Mouse (Mus musculus): ENCODE results near the gene Lrfn1. TPM values are rescaled to one million over a fixed set of nuclear protein-coding genes. Genes with fewer than 3 reads are reported as not detected.
"Not testable (repeated sequence)": the region's sequence is repeated elsewhere in the genome, so short reads cannot be mapped to it uniquely, and the experiment has no call there.

The Lrfn1 gene
- polyA plus RNA-seq, 1 experiment from 2014 or later, result 1.7 TPM

DNA sequence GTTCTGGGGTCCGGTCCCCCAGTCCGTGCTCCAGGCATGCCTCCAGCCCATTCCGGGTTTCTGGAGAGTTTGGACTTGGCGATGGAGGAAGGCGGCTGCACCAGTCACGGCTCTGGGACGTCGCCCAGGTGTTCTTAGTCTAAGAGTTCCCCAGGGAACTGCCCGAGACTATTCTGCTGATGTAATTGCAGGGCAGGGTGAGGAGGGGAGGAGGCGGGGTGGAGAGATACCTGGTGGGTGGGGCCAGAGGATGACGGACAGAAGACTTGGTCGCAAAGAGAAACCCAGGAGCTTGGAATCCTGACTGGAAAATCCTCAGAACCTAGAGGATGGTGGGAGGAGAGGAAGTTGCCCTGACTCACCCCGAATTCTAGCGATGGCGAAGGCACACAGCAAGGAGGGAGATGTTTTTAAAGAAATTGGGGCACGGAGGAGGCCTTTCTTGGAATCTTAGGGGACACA lies 36.3 kb downstream of the Lrfn1 start:
- Histone ChIP-seq H3K4me2 (ENCODE audit: low read depth, low read length) (peak overlapping the region; percentile 51), H3K27me3 (ENCODE audit: control insufficient read depth, insufficient read depth, low read length) (no peaks in the 10 kb centered on the region), H3K36me3 (ENCODE audit: control insufficient read depth, insufficient read depth, low read length) (no peaks in the 10 kb centered on the region), H3K4me1 (ENCODE audit: control insufficient read depth, insufficient read depth, low read length) (peaks cover 3% of the 10 kb centered on the region; the same call in 1 of the 2 replicates), H3K9ac (ENCODE audit: low read length) (peak overlapping the region; percentile 47; the same call in 1 of the 2 replicates), H3K4me3 (replicated peaks; ENCODE audit: low read length) (peak overlapping the region; percentile 27), H3K9me3 (replicated peaks; ENCODE audit: control insufficient read depth, low read length) (no peaks in the 10 kb centered on the region), H3K27ac (ENCODE audit: low read length) (no peak overlapping the region; the same call in 1 of the 2 replicates)
- ATAC-seq (ENCODE audit: insufficient read depth, low FRiP score), result peak; percentile 78
- 4% methylated on average over 16 of the region's 16 CpGs for WGBS

DNA sequence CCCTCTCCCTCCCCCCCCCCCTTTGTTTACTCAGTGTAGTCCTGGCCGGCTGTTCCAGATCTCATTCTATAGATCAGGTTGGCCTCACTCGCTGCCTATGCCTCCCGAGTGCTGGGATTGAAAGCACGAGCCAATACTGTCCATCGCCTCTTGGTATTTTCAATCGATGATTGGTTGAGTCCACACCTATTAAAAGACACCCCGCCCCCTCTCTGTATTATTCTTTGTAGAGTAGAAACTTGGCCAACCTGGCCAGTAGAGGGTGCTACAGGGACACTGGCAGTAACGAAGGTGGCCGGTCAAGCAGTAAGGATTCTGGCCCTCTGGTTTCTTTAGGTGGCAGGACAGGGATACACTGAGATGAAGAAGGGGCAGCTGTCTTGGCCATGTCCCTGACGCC lies 38.6 kb downstream of the Lrfn1 start:
- 0 out of 2 replicates have a peak overlapping the region, but pooled peaks have one; percentile 1 for H3K4me3 ChIP-seq (replicated peaks; ENCODE audit: low read length)

DNA sequence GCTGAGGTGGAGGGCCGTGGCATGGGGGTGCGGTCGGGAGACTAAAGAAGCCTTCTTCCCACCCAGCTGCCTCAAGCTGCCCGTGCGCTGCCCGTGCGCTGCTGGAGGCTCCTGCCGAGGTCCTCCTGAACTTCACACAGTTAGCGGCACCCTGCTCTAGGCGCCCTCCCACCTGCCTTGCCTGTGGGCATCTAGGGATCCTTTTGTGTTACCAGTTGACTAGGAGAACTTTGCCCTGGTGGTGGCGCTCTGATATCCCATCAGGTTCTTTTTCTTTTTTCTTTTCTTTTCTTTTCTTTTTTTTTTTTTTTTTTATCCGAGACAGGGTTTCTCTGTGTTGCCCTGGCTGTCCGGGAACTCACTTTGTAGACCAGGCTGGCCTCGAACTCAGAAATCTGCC lies 39.1 kb downstream of the Lrfn1 start:
- 27% methylated on average over 14 of the region's 14 CpGs for WGBS
- no peaks in the 10 kb centered on the region for H3K9me3 ChIP-seq (replicated peaks; ENCODE audit: control insufficient read depth, low read length)
- no peak overlapping the region for H3K9ac ChIP-seq (ENCODE audit: low read length)
- H3K27me3 ChIP-seq (ENCODE audit: control insufficient read depth, insufficient read depth, low read length), result no peaks in the 10 kb centered on the region
- H3K4me2 ChIP-seq (ENCODE audit: low read depth, low read length), result peak overlapping the region; percentile 40
- ATAC-seq (ENCODE audit: insufficient read depth, low FRiP score), result no peak
- H3K27ac ChIP-seq (ENCODE audit: low read length), result no peak overlapping the region
- peaks cover 3% of the 10 kb centered on the region; the same call in 1 of the 2 replicates for H3K4me1 ChIP-seq (ENCODE audit: control insufficient read depth, insufficient read depth, low read length)
- H3K36me3 ChIP-seq (ENCODE audit: control insufficient read depth, insufficient read depth, low read length), result no peaks in the 10 kb centered on the region
- H3K4me3 ChIP-seq (replicated peaks; ENCODE audit: low read length), result 0 out of 2 replicates have a peak overlapping the region, but pooled peaks have one; percentile 1

More for the DNA sequence above, 38.6 kb downstream of the Lrfn1 start:
- Histone ChIP-seq H3K36me3 (ENCODE audit: control insufficient read depth, insufficient read depth, low read length) (no peaks in the 10 kb centered on the region), H3K9me3 (replicated peaks; ENCODE audit: control insufficient read depth, low read length) (no peaks in the 10 kb centered on the region), H3K27ac (ENCODE audit: low read length) (no peak overlapping the region), H3K4me2 (ENCODE audit: low read depth, low read length) (peak overlapping the region; percentile 40), H3K27me3 (ENCODE audit: control insufficient read depth, insufficient read depth, low read length) (no peaks in the 10 kb centered on the region), H3K4me1 (ENCODE audit: control insufficient read depth, insufficient read depth, low read length) (peaks cover 3% of the 10 kb centered on the region; the same call in 1 of the 2 replicates), H3K9ac (ENCODE audit: low read length) (no peak overlapping the region)
- WGBS, result 3% methylated on average over 10 of the region's 10 CpGs
- peak; percentile 63 for ATAC-seq (ENCODE audit: insufficient read depth, low FRiP score)

DNA sequence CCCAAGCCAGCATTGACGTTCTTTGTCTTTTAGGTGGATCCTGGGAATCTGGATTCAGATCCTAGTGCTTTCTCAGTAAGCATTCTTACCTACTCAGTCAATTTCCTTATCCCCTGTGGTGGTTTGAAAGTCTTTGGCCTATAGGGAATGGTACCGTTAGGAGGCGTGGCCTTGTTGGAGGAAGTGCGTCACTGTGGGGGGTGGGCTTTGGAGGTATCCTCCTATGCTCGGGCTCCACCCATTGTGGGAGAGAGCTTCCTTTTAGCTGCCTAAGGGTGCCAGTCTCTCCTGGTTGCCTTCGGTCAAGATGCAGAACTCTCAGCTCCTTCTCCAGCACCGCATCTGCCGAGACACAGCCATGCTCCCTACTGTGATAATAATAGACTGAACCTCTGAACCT lies 40.5 kb downstream of the Lrfn1 start:
- no peaks in the 10 kb centered on the region for H3K36me3 ChIP-seq (ENCODE audit: control insufficient read depth, insufficient read depth, low read length)
- H3K4me3 ChIP-seq (replicated peaks; ENCODE audit: low read length), result no peak overlapping the region
- no peak overlapping the region for H3K27ac ChIP-seq (ENCODE audit: low read length)
- ATAC-seq (ENCODE audit: insufficient read depth, low FRiP score), result no peak
- H3K27me3 ChIP-seq (ENCODE audit: control insufficient read depth, insufficient read depth, low read length), result no peaks in the 10 kb centered on the region
- no peak overlapping the region for H3K9ac ChIP-seq (ENCODE audit: low read length)
- peaks cover 3% of the 10 kb centered on the region; the same call in 1 of the 2 replicates for H3K4me1 ChIP-seq (ENCODE audit: control insufficient read depth, insufficient read depth, low read length)
- H3K9me3 ChIP-seq (replicated peaks; ENCODE audit: control insufficient read depth, low read length), result no peaks in the 10 kb centered on the region
- 87% methylated on average over 8 of the region's 8 CpGs for WGBS
- no peak overlapping the region for H3K4me2 ChIP-seq (ENCODE audit: low read depth, low read length)

DNA sequence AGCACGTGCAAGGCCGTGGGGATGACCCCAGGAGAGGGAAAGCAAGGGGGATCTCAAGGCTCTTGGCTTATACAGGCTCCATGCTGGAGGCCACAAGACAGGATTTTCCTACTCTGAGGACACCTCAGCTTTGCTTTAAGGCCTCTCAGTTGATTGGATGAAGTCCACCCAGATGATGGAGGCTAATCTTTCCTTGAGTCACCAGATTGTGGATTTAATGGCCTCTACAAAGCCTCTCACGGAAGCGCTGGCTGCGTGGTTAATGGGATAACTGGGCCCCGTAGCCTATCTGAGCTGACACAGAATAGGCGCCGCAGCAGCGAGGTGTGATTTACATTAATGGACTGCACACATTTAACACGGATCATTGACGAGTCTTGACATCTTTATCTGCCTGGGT lies 43.6 kb downstream of the Lrfn1 start:
- H3K4me3 ChIP-seq (replicated peaks; ENCODE audit: low read length), result no peak overlapping the region
- ATAC-seq (ENCODE audit: insufficient read depth, low FRiP score), result no peak

DNA sequence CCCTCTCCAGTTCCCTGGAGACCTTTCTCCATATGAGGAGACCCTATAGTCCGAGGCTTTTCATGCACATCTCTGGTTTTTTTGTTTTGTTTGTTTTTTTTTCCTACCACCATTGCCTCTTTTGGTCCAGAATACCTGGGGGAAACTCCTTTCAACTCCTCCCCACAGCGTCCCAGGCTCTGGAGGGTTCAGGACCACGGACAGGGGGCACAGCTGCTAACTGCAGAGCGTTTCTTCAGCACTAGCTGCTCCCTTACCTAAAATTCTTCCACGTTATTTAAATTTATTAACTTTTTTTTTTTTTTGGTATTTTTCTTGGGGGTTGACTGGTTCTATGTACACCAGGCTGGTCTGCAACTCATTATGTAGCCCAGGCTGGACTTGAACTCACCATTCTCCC lies 53.8 kb downstream of the Lrfn1 start:
- Histone ChIP-seq H3K4me2 (ENCODE audit: low read depth, low read length) (no peak overlapping the region), H3K4me3 (replicated peaks; ENCODE audit: low read length) (no peak overlapping the region), H3K27ac (ENCODE audit: low read length) (no peak overlapping the region), H3K4me1 (ENCODE audit: control insufficient read depth, insufficient read depth, low read length) (no peaks in the 10 kb centered on the region), H3K27me3 (ENCODE audit: control insufficient read depth, insufficient read depth, low read length) (no peaks in the 10 kb centered on the region; the same call in 1 of the 2 replicates), H3K9ac (ENCODE audit: low read length) (no peak overlapping the region), H3K36me3 (ENCODE audit: control insufficient read depth, insufficient read depth, low read length) (no peaks in the 10 kb centered on the region), H3K9me3 (replicated peaks; ENCODE audit: control insufficient read depth, low read length) (no peaks in the 10 kb centered on the region; the same call in 1 of the 2 replicates)
- 1% methylated on average over 5 of the region's 5 CpGs for WGBS
- ATAC-seq (ENCODE audit: insufficient read depth, low FRiP score), result no peak

More for the DNA sequence above, 43.6 kb downstream of the Lrfn1 start:
- 66% methylated on average over 11 of the region's 11 CpGs for WGBS
- H3K9ac ChIP-seq (ENCODE audit: low read length), result no peak overlapping the region
- H3K27me3 ChIP-seq (ENCODE audit: control insufficient read depth, insufficient read depth, low read length), result no peaks in the 10 kb centered on the region
- no peak overlapping the region for H3K4me2 ChIP-seq (ENCODE audit: low read depth, low read length)
- H3K36me3 ChIP-seq (ENCODE audit: control insufficient read depth, insufficient read depth, low read length), result no peaks in the 10 kb centered on the region
- H3K4me1 ChIP-seq (ENCODE audit: control insufficient read depth, insufficient read depth, low read length), result no peaks in the 10 kb centered on the region
- H3K27ac ChIP-seq (ENCODE audit: low read length), result no peak overlapping the region
- no peaks in the 10 kb centered on the region for H3K9me3 ChIP-seq (replicated peaks; ENCODE audit: control insufficient read depth, low read length)

DNA sequence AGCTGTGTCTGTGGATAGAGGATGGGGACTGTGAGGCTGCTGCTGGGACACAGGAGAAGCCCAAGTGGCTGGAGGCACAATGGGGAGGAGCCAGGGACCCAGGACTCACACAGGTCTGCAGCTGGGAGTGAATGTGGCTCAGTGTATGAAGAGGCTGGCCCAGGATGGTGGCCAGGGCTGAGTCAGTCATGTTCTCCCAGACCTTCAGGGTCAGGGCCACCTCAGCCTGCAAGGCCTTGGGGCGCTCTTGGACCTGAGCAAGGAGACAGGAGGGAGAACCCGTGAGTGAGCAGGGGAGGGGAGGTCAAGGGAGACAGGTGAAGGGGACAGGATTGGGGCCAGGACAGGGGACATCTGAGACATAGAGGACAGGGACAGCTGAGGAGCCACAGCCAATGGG lies 57.3 kb downstream of the Lrfn1 start:
- H3K27ac ChIP-seq (ENCODE audit: low read length); H3K9me3 ChIP-seq (replicated peaks; ENCODE audit: control insufficient read depth, low read length); H3K9ac ChIP-seq (ENCODE audit: low read length); H3K4me1 ChIP-seq (ENCODE audit: control insufficient read depth, insufficient read depth, low read length); H3K4me2 ChIP-seq (ENCODE audit: low read depth, low read length); ATAC-seq (ENCODE audit: insufficient read depth, low FRiP score); H3K36me3 ChIP-seq (ENCODE audit: control insufficient read depth, insufficient read depth, low read length); H3K4me3 ChIP-seq (replicated peaks; ENCODE audit: low read length); H3K27me3 ChIP-seq (ENCODE audit: control insufficient read depth, insufficient read depth, low read length): not testable (repeated sequence)
- 44% methylated on average over 1 of the region's 2 CpGs for WGBS

DNA sequence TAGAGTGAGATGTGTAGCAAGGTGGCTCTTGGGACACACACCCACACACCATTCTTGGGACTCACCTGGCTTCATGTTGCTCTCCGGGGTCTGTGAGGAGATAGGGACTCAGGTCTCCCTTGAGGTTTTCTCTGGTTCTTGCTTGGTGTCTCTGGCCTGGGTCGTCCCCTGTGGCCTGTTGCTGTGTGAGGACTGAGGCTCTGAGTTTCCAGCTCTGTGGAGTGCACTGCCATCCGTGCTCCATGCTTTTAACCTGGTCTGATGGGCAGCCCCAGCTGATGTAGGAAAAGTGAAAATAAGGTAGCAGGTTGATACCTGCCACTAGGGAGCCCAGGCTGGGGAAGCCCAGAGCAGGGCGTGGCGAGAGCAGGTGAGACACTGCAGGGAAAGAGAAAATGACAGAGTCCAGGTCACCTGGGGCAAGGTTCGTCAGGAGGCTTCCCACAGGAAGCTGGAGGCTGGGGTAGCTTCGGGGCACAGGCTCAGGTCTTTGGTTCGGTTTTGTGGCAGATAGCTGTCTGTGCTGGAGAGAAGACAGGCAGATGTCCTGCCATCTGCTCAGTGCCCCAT lies 58.7 kb downstream of the Lrfn1 start, which contains the start of gene Ifnl2:
Ifnl2 (minus strand) TSS at position 51 of the 570 bp plus-strand sequence.
- H3K9me3 ChIP-seq (replicated peaks; ENCODE audit: control insufficient read depth, low read length); H3K4me2 ChIP-seq (ENCODE audit: low read depth, low read length); H3K27me3 ChIP-seq (ENCODE audit: control insufficient read depth, insufficient read depth, low read length); H3K36me3 ChIP-seq (ENCODE audit: control insufficient read depth, insufficient read depth, low read length); H3K4me3 ChIP-seq (replicated peaks; ENCODE audit: low read length); ATAC-seq (ENCODE audit: insufficient read depth, low FRiP score); H3K27ac ChIP-seq (ENCODE audit: low read length); H3K4me1 ChIP-seq (ENCODE audit: control insufficient read depth, insufficient read depth, low read length); H3K9ac ChIP-seq (ENCODE audit: low read length): not testable (repeated sequence)
- 58% methylated on average over 8 of the region's 8 CpGs for WGBS

DNA sequence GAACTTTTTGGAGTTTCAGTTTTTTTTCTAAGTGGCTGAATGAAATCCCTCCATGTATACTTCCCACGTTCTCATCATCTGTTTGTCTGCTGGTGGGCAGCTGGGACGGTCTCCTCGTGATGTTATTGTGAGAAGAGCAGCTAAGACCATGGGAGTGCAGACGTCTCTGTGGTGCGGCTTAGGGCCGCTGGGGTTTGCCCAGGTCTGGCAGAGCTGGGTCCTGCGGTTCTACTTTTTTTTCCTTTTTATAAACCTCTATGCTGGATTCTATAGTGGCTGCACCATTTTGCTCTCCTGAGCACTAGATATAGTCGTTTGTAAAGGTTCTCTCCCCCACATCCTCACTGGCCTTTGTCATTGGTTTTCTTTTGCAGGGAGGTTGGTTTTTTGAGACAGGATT lies 59.7 kb downstream of the Lrfn1 start:
- Histone ChIP-seq H3K4me2 (ENCODE audit: low read depth, low read length) (no peak overlapping the region), H3K4me1 (ENCODE audit: control insufficient read depth, insufficient read depth, low read length) (no peaks in the 10 kb centered on the region), H3K9me3 (replicated peaks; ENCODE audit: control insufficient read depth, low read length) (no peaks in the 10 kb centered on the region), H3K9ac (ENCODE audit: low read length) (no peak overlapping the region), H3K36me3 (ENCODE audit: control insufficient read depth, insufficient read depth, low read length) (no peaks in the 10 kb centered on the region), H3K27ac (ENCODE audit: low read length) (no peak overlapping the region), H3K4me3 (replicated peaks; ENCODE audit: low read length) (no peak overlapping the region), H3K27me3 (ENCODE audit: control insufficient read depth, insufficient read depth, low read length) (no peaks in the 10 kb centered on the region)
- 63% methylated on average over 8 of the region's 8 CpGs for WGBS
- no peak for ATAC-seq (ENCODE audit: insufficient read depth, low FRiP score)

All from stomach, embryonic 16.5 days (tissue).